Comparison of ENCODE assay signal across 29 mouse cellular contexts in the genomic region with DNA sequence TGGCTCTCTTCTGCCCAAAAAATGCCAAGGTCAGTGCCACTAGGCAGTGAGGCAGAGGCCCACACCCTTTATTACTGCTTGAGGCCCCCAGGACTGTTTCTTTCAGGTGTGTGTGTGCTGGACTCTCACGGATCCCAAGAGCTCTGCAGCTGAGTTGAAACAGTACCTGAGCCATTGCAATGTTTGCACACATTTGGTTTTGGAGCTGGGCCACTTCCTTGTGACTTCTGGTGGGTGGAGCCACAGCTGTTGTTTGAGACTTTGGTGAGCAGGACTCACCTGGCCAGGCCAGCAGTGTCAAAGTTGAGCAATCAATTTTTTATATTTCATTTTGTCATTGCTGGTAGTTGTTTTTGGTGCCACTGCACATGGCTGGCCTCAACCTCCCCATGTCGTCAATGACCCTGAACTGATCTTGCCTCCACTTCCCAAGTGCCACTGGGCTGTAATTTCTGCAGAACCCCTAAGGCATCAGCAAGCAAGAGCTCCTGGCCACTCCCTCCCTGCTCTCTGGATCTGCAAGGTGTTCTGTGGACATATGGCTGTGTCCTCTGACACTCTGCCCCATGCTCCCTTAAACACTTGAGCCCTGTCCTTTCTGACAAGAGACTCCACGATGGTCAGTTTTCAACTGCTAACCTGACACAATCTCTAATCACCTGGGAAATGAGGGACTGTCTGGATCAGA. TPM values are rescaled to one million over a fixed set of nuclear protein-coding genes. Genes with fewer than 3 reads are reported as not detected.
DNase-seq lines count a peak whose midpoint lies in the region; ATAC-seq lines count a peak whose summit lies in the region.
"Had no signal": no experiment of that assay in that cellular context is flagged by ENCODE, and none has a peak within 500 bp of the region (broad histone marks: within the 10 kb centered on the region; RNA-seq: fewer than 3 reads in every experiment).

No protein-coding gene starts in this region.

- peak; percentile 49 for DNase-seq in gonadal fat pad, adult 2 months (ENCODE audit: low read depth)
- DNase-seq in limb, embryonic 10.5 days (ENCODE audit: low spot score) = peak; percentile 6
- DNase-seq in lung, postnatal 4 days = peak; percentile 61 to 62
- no peak for DNase-seq in cerebellum, postnatal 4 days (ENCODE audit: low spot score in 2 of 2)
- no peak for DNase-seq in retina, postnatal 1 day
- DNase-seq in gastrocnemius, postnatal 36 days = no peak
- DNase-seq: adrenal gland, postnatal 10 days; cerebellum, adult 2 months; cerebellum, postnatal 25 days; embryo, embryonic 11 days; gastrocnemius, postnatal 10 days; heart, postnatal 4 days; kidney, adult 18-20 months; midbrain, embryonic 14.5 days; right cerebral cortex, postnatal 25 days; spleen, adult 18-20 months; thymus, adult 18-20 months; thymus, postnatal 4 days had no signal

- H3K27me3 ChIP-seq in limb, embryonic 10.5 days (ENCODE audit: low read depth, poor library complexity, severe bottlenecking) = no peaks in the 10 kb centered on the region
- H3K27me3 ChIP-seq in lung, embryonic 16.5 days (ENCODE audit: control insufficient read depth, insufficient read depth, low read depth, low read length) = no peaks in the 10 kb centered on the region
- H3K27me3 ChIP-seq: embryonic facial prominence, embryonic 13.5 days; heart, embryonic 15.5 days; limb, embryonic 13.5 days; megakaryocyte, embryonic 14.5 days; neural tube, embryonic 12.5 days had no signal

- no peak overlapping the region for H3K9ac ChIP-seq in lung, embryonic 16.5 days (ENCODE audit: low read length)
- H3K9ac ChIP-seq: embryonic facial prominence, embryonic 13.5 days; heart, embryonic 15.5 days; hindbrain, embryonic 14.5 days; limb, embryonic 13.5 days; neural tube, embryonic 12.5 days had no signal

- peaks cover 70% of the 10 kb centered on the region for H3K36me3 ChIP-seq in limb, embryonic 10.5 days
- H3K36me3 ChIP-seq in lung, embryonic 16.5 days (ENCODE audit: control insufficient read depth, insufficient read depth, low read length) = 0 out of 2 replicates have a peak, but pooled peaks cover 7% of the 10 kb centered on the region

- no peak overlapping the region for H3K27ac ChIP-seq in limb, embryonic 10.5 days
- H3K27ac ChIP-seq in lung, embryonic 16.5 days (ENCODE audit: low read length) = no peak overlapping the region
- H3K27ac ChIP-seq: embryonic facial prominence, embryonic 13.5 days; heart, embryonic 15.5 days; hindbrain, embryonic 14.5 days; kidney, postnatal 0 days; limb, embryonic 13.5 days; neural tube, embryonic 12.5 days had no signal

- H3K4me2 ChIP-seq in lung, embryonic 16.5 days (ENCODE audit: low read depth, low read length) = no peak overlapping the region
- H3K4me2 ChIP-seq: embryonic facial prominence, embryonic 13.5 days; heart, embryonic 15.5 days; hindbrain, embryonic 14.5 days; limb, embryonic 13.5 days; neural tube, embryonic 12.5 days had no signal

- 94% methylated on average over 3 of the region's 3 CpGs for WGBS in limb, embryonic 10.5 days
- 86% methylated on average over 3 of the region's 3 CpGs for WGBS in lung, embryonic 16.5 days

- no peaks in the 10 kb centered on the region for H3K9me3 ChIP-seq in limb, embryonic 10.5 days (replicated peaks)
- H3K9me3 ChIP-seq in lung, embryonic 16.5 days (ENCODE audit: control insufficient read depth, low read length) = no peaks in the 10 kb centered on the region
- H3K9me3 ChIP-seq: embryonic facial prominence, embryonic 13.5 days; heart, embryonic 15.5 days; limb, embryonic 13.5 days; megakaryocyte, embryonic 14.5 days; neural tube, embryonic 12.5 days had no signal

- intact Hi-C loops in gastrocnemius, postnatal 36 days (cut with DNase I) = no loop called here

- no peak overlapping the region for H3K4me3 ChIP-seq in limb, embryonic 10.5 days
- no peak overlapping the region for H3K4me3 ChIP-seq in lung, embryonic 16.5 days (ENCODE audit: low read length)
- H3K4me3 ChIP-seq: embryonic facial prominence, embryonic 13.5 days; erythroblast, embryonic 14.5 days; heart, embryonic 15.5 days; limb, embryonic 13.5 days; megakaryocyte, embryonic 14.5 days; neural tube, embryonic 12.5 days had no signal

- peak; percentile 59 for ATAC-seq in lung, embryonic 16.5 days (ENCODE audit: low read depth)
- ATAC-seq: forebrain, embryonic 16.5 days; inflammation-experienced regulatory T-cells, adult 6 months had no signal

- no peaks in the 10 kb centered on the region for H3K4me1 ChIP-seq in limb, embryonic 10.5 days
- H3K4me1 ChIP-seq in lung, embryonic 16.5 days (replicated peaks; ENCODE audit: control insufficient read depth, insufficient read depth, low read length) = no peaks in the 10 kb centered on the region
- H3K4me1 ChIP-seq: embryonic facial prominence, embryonic 13.5 days; heart, embryonic 15.5 days; limb, embryonic 13.5 days; neural tube, embryonic 12.5 days had no signal

RNA-seq across cellular contexts. Expression of a gene that starts 15.8 kb away (rescaled TPM):
- polyA plus RNA-seq in gonadal fat pad, adult 2 months (2012; rRNA removed) = 17.7 and 20.8 TPM in 2 replicates
- polyA plus RNA-seq in limb, embryonic 10.5 days (2016; fragmentation: Nextera tagmentation; extraction: Ambion mirVana) = 29.3 and 35.4 TPM in 2 replicates
- polyA plus RNA-seq in lung, embryonic 16.5 days (2015; fragmentation: Nextera tagmentation; extraction: Ambion mirVana) = 20.3 and 21.2 TPM in 2 replicates
- total RNA-seq in gastrocnemius, postnatal 36 days (2021) = 1 to 10 TPM; 8.8 to 9.3 TPM

RNA-seq across cellular contexts. Expression of a gene that starts 16.0 kb away (rescaled TPM):
- polyA plus RNA-seq in gonadal fat pad, adult 2 months (2012; rRNA removed) = 2.8 and 3.6 TPM in 2 replicates
- 69.3 and 70.7 TPM in 2 replicates for polyA plus RNA-seq in limb, embryonic 10.5 days (2016; fragmentation: Nextera tagmentation; extraction: Ambion mirVana)
- polyA plus RNA-seq in lung, embryonic 16.5 days (2015; fragmentation: Nextera tagmentation; extraction: Ambion mirVana) = 58.6 and 67.2 TPM in 2 replicates
- total RNA-seq in gastrocnemius, postnatal 36 days (2021) = 1 to 10 TPM; 5.3 to 6.3 TPM

Comparison
In these comparisons a context has a peak if more than half of its experiments do, and no peak if none do; other contexts are left out.
1. DNase-seq: peak in gonadal fat pad, adult 2 months (single experiment), limb, embryonic 10.5 days (single experiment) and lung, postnatal 4 days (2 of 2); none in cerebellum, postnatal 4 days (0 of 2), retina, postnatal 1 day (single experiment) and gastrocnemius, postnatal 36 days (0 of 2).
2. RNA of a gene that starts 16.0 kb away (polyA plus RNA-seq): 69.3 to 70.7 TPM in limb, embryonic 10.5 days and 58.6 to 67.2 TPM in lung, embryonic 16.5 days; 2.8 to 3.6 TPM in gonadal fat pad, adult 2 months; every median in the first group is over 10 times any median in the second.